Mouse (Mus musculus): ENCODE measurements around the gene Kctd2. TPM values are rescaled to one million over a fixed set of nuclear protein-coding genes. Genes with fewer than 3 reads are reported as not detected.
A peak's percentile ranks its signal among the peaks of the same experiment; 100 is the strongest.

Gene Kctd2
- polyA plus RNA-seq, 1 experiment from 2014 or later = 1.0 TPM

GRCm38 (mm10) chr11:115409556-115409955 lies 10.4 kb upstream of the Kctd2 start:
- peaks cover 3% of the 10 kb centered on the region; the same call in 1 of the 2 replicates for H3K36me3 ChIP-seq (ENCODE audit: control insufficient read depth, insufficient read depth)
- H3K9ac ChIP-seq (ENCODE audit: low read depth, low read length) = no peak overlapping the region
- no peaks in the 10 kb centered on the region for H3K27me3 ChIP-seq (ENCODE audit: control insufficient read depth, insufficient read depth, low read depth, low read length)
- H3K4me2 ChIP-seq (ENCODE audit: low read depth, low read length) = no peak overlapping the region
- no peaks in the 10 kb centered on the region for H3K9me3 ChIP-seq (replicated peaks; ENCODE audit: control insufficient read depth, low read length)
- H3K27ac ChIP-seq (ENCODE audit: low read length) = no peak overlapping the region
- WGBS (ENCODE audit: insufficient replicate concordance) = 73% methylated on average over 7 of the region's 7 CpGs
- no peak overlapping the region for H3K4me3 ChIP-seq (ENCODE audit: low read depth, low read length)
- no peak for ATAC-seq (ENCODE audit: low read depth)
- peaks cover 19% of the 10 kb centered on the region for H3K4me1 ChIP-seq (ENCODE audit: control insufficient read depth, low read depth, low read length)

GRCm38 (mm10) chr11:115420336-115421190 lies 635 bp downstream of the Kctd2 start:
- peaks cover 12% of the 10 kb centered on the region for H3K36me3 ChIP-seq (ENCODE audit: control insufficient read depth, insufficient read depth)
- H3K4me3 ChIP-seq (ENCODE audit: low read depth, low read length) = peak overlapping the region; percentile 91
- under 1% methylated on average over 45 of the region's 45 CpGs for WGBS (ENCODE audit: insufficient replicate concordance)
- H3K4me2 ChIP-seq (ENCODE audit: low read depth, low read length) = peak overlapping the region; percentile 96
- H3K4me1 ChIP-seq (ENCODE audit: control insufficient read depth, low read depth, low read length) = peaks cover 24% of the 10 kb centered on the region
- peak; percentile 62 for ATAC-seq (ENCODE audit: low read depth)
- peak overlapping the region; percentile 82 for H3K27ac ChIP-seq (ENCODE audit: low read length)
- no peaks in the 10 kb centered on the region for H3K9me3 ChIP-seq (replicated peaks; ENCODE audit: control insufficient read depth, low read length)
- no peaks in the 10 kb centered on the region for H3K27me3 ChIP-seq (ENCODE audit: control insufficient read depth, insufficient read depth, low read depth, low read length)
- peak overlapping the region; percentile 94 for H3K9ac ChIP-seq (ENCODE audit: low read depth, low read length)

- Histone ChIP-seq H3K9me3 (replicated peaks; ENCODE audit: control insufficient read depth, low read length) (no peaks in the 10 kb centered on the region), H3K9ac (ENCODE audit: low read depth, low read length) (no peak overlapping the region), H3K27me3 (ENCODE audit: control insufficient read depth, insufficient read depth, low read depth, low read length) (no peaks in the 10 kb centered on the region), H3K36me3 (ENCODE audit: control insufficient read depth, insufficient read depth) (peaks cover 7% of the 10 kb centered on the region), H3K4me2 (ENCODE audit: low read depth, low read length) (peak overlapping the region; percentile 96), H3K4me3 (ENCODE audit: low read depth, low read length) (peak overlapping the region; percentile 91), H3K27ac (ENCODE audit: low read length) (no peak overlapping the region), H3K4me1 (ENCODE audit: control insufficient read depth, low read depth, low read length) (peaks cover 24% of the 10 kb centered on the region)
- 47% methylated on average over 1 of the region's 1 CpGs for WGBS (ENCODE audit: insufficient replicate concordance)
- ATAC-seq (ENCODE audit: low read depth) = no peak
Observed at GRCm38 (mm10) chr11:115421328-115421727, 1.4 kb downstream of the Kctd2 start.

- Histone ChIP-seq H3K4me3 (ENCODE audit: low read depth, low read length) (no peak overlapping the region), H3K9ac (ENCODE audit: low read depth, low read length) (no peak overlapping the region), H3K9me3 (replicated peaks; ENCODE audit: control insufficient read depth, low read length) (no peaks in the 10 kb centered on the region), H3K4me2 (ENCODE audit: low read depth, low read length) (no peak overlapping the region), H3K4me1 (ENCODE audit: control insufficient read depth, low read depth, low read length) (peaks cover 24% of the 10 kb centered on the region), H3K27ac (ENCODE audit: low read length) (no peak overlapping the region), H3K27me3 (ENCODE audit: control insufficient read depth, insufficient read depth, low read depth, low read length) (no peaks in the 10 kb centered on the region), H3K36me3 (ENCODE audit: control insufficient read depth, insufficient read depth) (peaks cover 4% of the 10 kb centered on the region)
- no peak for ATAC-seq (ENCODE audit: low read depth)
- WGBS (ENCODE audit: insufficient replicate concordance) = 88% methylated on average over 16 of the region's 16 CpGs
Observed at GRCm38 (mm10) chr11:115421972-115422371, 2.0 kb downstream of the Kctd2 start.

GRCm38 (mm10) chr11:115423091-115423490 lies 3.2 kb downstream of the Kctd2 start:
- H3K27me3 ChIP-seq (ENCODE audit: control insufficient read depth, insufficient read depth, low read depth, low read length) = no peaks in the 10 kb centered on the region
- no peak for ATAC-seq (ENCODE audit: low read depth)
- 59% methylated on average over 3 of the region's 3 CpGs for WGBS (ENCODE audit: insufficient replicate concordance)
- no peaks in the 10 kb centered on the region; the same call in 1 of the 2 replicates for H3K36me3 ChIP-seq (ENCODE audit: control insufficient read depth, insufficient read depth)
- H3K27ac ChIP-seq (ENCODE audit: low read length) = no peak overlapping the region
- no peak overlapping the region for H3K9ac ChIP-seq (ENCODE audit: low read depth, low read length)
- H3K9me3 ChIP-seq (replicated peaks; ENCODE audit: control insufficient read depth, low read length) = no peaks in the 10 kb centered on the region
- H3K4me2 ChIP-seq (ENCODE audit: low read depth, low read length) = no peak overlapping the region
- no peak overlapping the region for H3K4me3 ChIP-seq (ENCODE audit: low read depth, low read length)
- peaks cover 24% of the 10 kb centered on the region for H3K4me1 ChIP-seq (ENCODE audit: control insufficient read depth, low read depth, low read length)

- WGBS (ENCODE audit: insufficient replicate concordance) = 74% methylated on average over 7 of the region's 7 CpGs
- H3K4me1 ChIP-seq (ENCODE audit: control insufficient read depth, low read depth, low read length) = peaks cover 15% of the 10 kb centered on the region
- ATAC-seq (ENCODE audit: low read depth) = no peak
- H3K36me3 ChIP-seq (ENCODE audit: control insufficient read depth, insufficient read depth) = no peaks in the 10 kb centered on the region; the same call in 1 of the 2 replicates
- H3K27ac ChIP-seq (ENCODE audit: low read length) = no peak overlapping the region
- H3K4me2 ChIP-seq (ENCODE audit: low read depth, low read length) = no peak overlapping the region
- no peaks in the 10 kb centered on the region for H3K27me3 ChIP-seq (ENCODE audit: control insufficient read depth, insufficient read depth, low read depth, low read length)
- H3K9me3 ChIP-seq (replicated peaks; ENCODE audit: control insufficient read depth, low read length) = no peaks in the 10 kb centered on the region
- H3K4me3 ChIP-seq (ENCODE audit: low read depth, low read length) = no peak overlapping the region
- H3K9ac ChIP-seq (ENCODE audit: low read depth, low read length) = no peak overlapping the region
Observed at GRCm38 (mm10) chr11:115424666-115425065, 4.7 kb downstream of the Kctd2 start.

GRCm38 (mm10) chr11:115425671-115426070 lies 5.7 kb downstream of the Kctd2 start:
- WGBS (ENCODE audit: insufficient replicate concordance) = 80% methylated on average over 6 of the region's 6 CpGs

GRCm38 (mm10) chr11:115427482-115428331 lies 7.8 kb downstream of the Kctd2 start:
- Histone ChIP-seq H3K4me2 (ENCODE audit: low read depth, low read length) (no peak overlapping the region), H3K9ac (ENCODE audit: low read depth, low read length) (no peak overlapping the region), H3K4me1 (ENCODE audit: control insufficient read depth, low read depth, low read length) (peaks cover 2% of the 10 kb centered on the region), H3K27me3 (ENCODE audit: control insufficient read depth, insufficient read depth, low read depth, low read length) (no peaks in the 10 kb centered on the region), H3K4me3 (ENCODE audit: low read depth, low read length) (no peak overlapping the region), H3K36me3 (ENCODE audit: control insufficient read depth, insufficient read depth) (no peaks in the 10 kb centered on the region; the same call in 1 of the 2 replicates), H3K9me3 (replicated peaks; ENCODE audit: control insufficient read depth, low read length) (no peaks in the 10 kb centered on the region), H3K27ac (ENCODE audit: low read length) (no peak overlapping the region)
- 42% methylated on average over 20 of the region's 20 CpGs for WGBS (ENCODE audit: insufficient replicate concordance)
- peak; percentile 40; the same call in 1 of the 2 replicates for ATAC-seq (ENCODE audit: low read depth)

More at GRCm38 (mm10) chr11:115425671-115426070, 5.7 kb downstream of the Kctd2 start:
- H3K9me3 ChIP-seq (replicated peaks; ENCODE audit: control insufficient read depth, low read length) = no peaks in the 10 kb centered on the region
- H3K27ac ChIP-seq (ENCODE audit: low read length) = no peak overlapping the region
- no peak overlapping the region for H3K9ac ChIP-seq (ENCODE audit: low read depth, low read length)
- H3K27me3 ChIP-seq (ENCODE audit: control insufficient read depth, insufficient read depth, low read depth, low read length) = no peaks in the 10 kb centered on the region
- ATAC-seq (ENCODE audit: low read depth) = no peak
- no peak overlapping the region for H3K4me3 ChIP-seq (ENCODE audit: low read depth, low read length)
- H3K4me2 ChIP-seq (ENCODE audit: low read depth, low read length) = no peak overlapping the region
- peaks cover 13% of the 10 kb centered on the region for H3K4me1 ChIP-seq (ENCODE audit: control insufficient read depth, low read depth, low read length)
- H3K36me3 ChIP-seq (ENCODE audit: control insufficient read depth, insufficient read depth) = no peaks in the 10 kb centered on the region; the same call in 1 of the 2 replicates
